Mouse (Mus musculus) heart, embryonic 16.5 days (tissue): ENCODE data around the gene 4931406C07Rik. TPM values are rescaled to one million over a fixed set of nuclear protein-coding genes. Genes with fewer than 3 reads are reported as not detected.

Experiments used
- ATAC-seq: fragments of 200-750 bp; cut with Nextera tagmentation; replicated peaks from 2 replicates; pipeline ENCODE4 v1.8.0; 2017; ENCODE audit warnings: moderate number of reproducible peaks; ENCODE audit not compliant: insufficient read depth, low FRiP score; ENCODE audit errors: extremely low read depth
- H3K27ac ChIP-seq: fragments of 300-500 bp; sonication (generic); 2 replicates; pipeline ENCODE4 v1.5.1; 2014; ENCODE audit warnings: mild to moderate bottlenecking, low read length, control low read depth, moderate library complexity
- H3K27me3 ChIP-seq: fragments of 300-500 bp; sonication (generic); 2 replicates; pipeline ENCODE4 v1.6.1; 2014; ENCODE audit warnings: low read length, mixed read lengths; ENCODE audit not compliant: control insufficient read depth, insufficient read depth
- H3K36me3 ChIP-seq: fragments of 300-500 bp; sonication (generic); 2 replicates; pipeline ENCODE4 v1.6.1; 2014; ENCODE audit not compliant: control insufficient read depth, insufficient read depth
- H3K4me1 ChIP-seq: fragments of 300-500 bp; sonication (generic); 2 replicates; pipeline ENCODE4 v1.6.1; 2014; ENCODE audit warnings: low read length, mixed read lengths; ENCODE audit not compliant: control insufficient read depth, insufficient read depth
- H3K4me2 ChIP-seq: fragments of 300-500 bp; sonication (generic); 2 replicates; pipeline ENCODE4 v1.6.1; 2014; ENCODE audit warnings: low read depth, mild to moderate bottlenecking, control low read depth, low read length
- H3K4me3 ChIP-seq: fragments of 300-500 bp; sonication (generic); 2 replicates; pipeline ENCODE4 v1.5.1; 2014; ENCODE audit warnings: mild to moderate bottlenecking, control low read depth, low read length
- H3K9ac ChIP-seq: fragments of 300-500 bp; sonication (generic); 2 replicates; pipeline ENCODE4 v1.6.1; 2014; ENCODE audit warnings: low read length, control low read depth
- H3K9me3 ChIP-seq: fragments of 300-500 bp; sonication (generic); replicated peaks from 2 replicates; pipeline ENCODE4 v1.6.1; 2016; ENCODE audit warnings: low read length; ENCODE audit not compliant: control insufficient read depth
- WGBS: fragments of 180-500 bp; shearing (Covaris S2); extraction: QIAGEN DNeasy Blood & Tissue Kit; methylation state at CpG from one replicate; pipeline ENCODE4 v1.1.7; 2014; 5-methylcytosine and 5-hydroxymethylcytosine counted together
- polyA plus RNA-seq: library from polyadenylated mRNA; unstranded; fragments of >200 nt; fragmentation: Nextera tagmentation; extraction: Ambion mirVana; gene quantifications from 2 replicates; pipeline ENCODE4 v1.2.1, GENCODE M21; 2015

Gene 4931406C07Rik
- polyA plus RNA-seq, 1 experiment from 2014 or later = 6.2 TPM

DNA sequence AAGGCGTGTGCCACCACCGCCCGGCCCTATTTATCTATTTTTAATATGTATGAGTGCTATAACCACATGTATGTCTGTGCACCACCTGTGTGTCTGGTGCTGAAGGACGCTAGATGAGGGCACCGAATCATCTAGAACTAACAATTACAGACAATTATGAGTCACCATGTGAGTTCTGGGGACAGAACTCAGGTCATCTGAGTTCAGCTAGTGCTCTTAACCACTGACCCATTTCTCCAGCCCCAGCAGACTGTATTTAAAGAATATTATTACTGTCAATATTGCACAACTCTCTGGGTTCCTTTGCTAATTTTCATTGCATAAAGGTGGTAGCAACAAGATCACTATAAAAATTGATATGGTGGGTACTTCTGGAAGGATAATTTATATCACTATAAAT, 6.2 kb downstream of the 4931406C07Rik start:
- no peaks in the 10 kb centered on the region for H3K27me3 ChIP-seq
- H3K4me1 ChIP-seq = peaks cover 5% of the 10 kb centered on the region; the same call in 1 of the 2 replicates
- H3K4me2 ChIP-seq = no peak overlapping the region
- H3K4me3 ChIP-seq = no peak overlapping the region
- 86% methylated on average over 5 of the region's 5 CpGs for WGBS
- no peaks in the 10 kb centered on the region for H3K36me3 ChIP-seq
- H3K9me3 ChIP-seq = no peaks in the 10 kb centered on the region
- no peak overlapping the region for H3K9ac ChIP-seq
- no peak overlapping the region for H3K27ac ChIP-seq
- no peak for ATAC-seq

DNA sequence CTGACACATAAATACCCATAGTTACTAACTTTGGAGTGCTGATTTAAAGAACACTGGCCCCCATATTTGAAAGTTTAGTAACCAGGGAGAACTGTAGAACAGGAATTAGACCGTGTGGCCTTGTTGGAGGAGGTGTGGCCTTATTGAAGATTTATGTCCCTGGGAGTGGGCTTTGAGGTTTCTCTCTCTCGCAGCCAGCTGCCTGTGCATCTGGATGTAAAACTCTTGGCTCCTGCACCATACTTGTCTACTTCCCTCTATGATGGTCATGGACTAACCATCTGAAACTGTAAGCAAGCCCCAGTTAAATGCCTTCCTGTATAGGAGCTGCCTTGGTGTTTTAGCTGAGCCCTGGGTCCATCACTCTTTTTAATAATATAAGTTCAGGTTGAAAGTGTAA, 7.8 kb downstream of the 4931406C07Rik start:
- Histone ChIP-seq H3K36me3 (no peaks in the 10 kb centered on the region), H3K4me1 (peaks cover 5% of the 10 kb centered on the region; the same call in 1 of the 2 replicates), H3K27ac (no peak overlapping the region), H3K4me2 (no peak overlapping the region), H3K9ac (no peak overlapping the region), H3K9me3 (no peaks in the 10 kb centered on the region), H3K4me3 (no peak overlapping the region), H3K27me3 (no peaks in the 10 kb centered on the region)
- no peak for ATAC-seq
- 60% methylated on average over 2 of the region's 2 CpGs for WGBS

DNA sequence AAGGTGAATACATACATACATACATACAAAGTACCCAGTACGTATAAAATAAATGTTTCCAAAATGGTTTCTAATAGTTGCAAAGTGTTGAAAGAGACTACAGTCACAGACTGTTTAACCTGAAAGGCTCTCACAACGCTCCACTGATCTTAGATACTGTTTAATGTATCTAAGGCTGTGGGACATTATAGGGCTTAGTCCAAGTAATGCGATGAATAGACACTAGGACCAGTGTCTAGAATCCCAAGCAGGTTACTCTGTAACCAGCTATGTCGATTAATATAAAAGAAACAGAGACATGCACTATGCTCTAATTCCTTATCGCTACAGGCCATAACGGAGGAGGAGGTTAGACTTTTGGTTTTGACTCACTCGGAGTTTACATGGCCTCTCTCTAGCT, 9.1 kb downstream of the 4931406C07Rik start:
- no peak overlapping the region for H3K4me3 ChIP-seq
- no peaks in the 10 kb centered on the region for H3K36me3 ChIP-seq
- H3K27me3 ChIP-seq = no peaks in the 10 kb centered on the region
- ATAC-seq = no peak
- no peak overlapping the region for H3K27ac ChIP-seq
- peaks cover 5% of the 10 kb centered on the region; the same call in 1 of the 2 replicates for H3K4me1 ChIP-seq
- no peak overlapping the region for H3K4me2 ChIP-seq
- H3K9me3 ChIP-seq = no peaks in the 10 kb centered on the region
- H3K9ac ChIP-seq = no peak overlapping the region
- 88% methylated on average over 7 of the region's 7 CpGs for WGBS

DNA sequence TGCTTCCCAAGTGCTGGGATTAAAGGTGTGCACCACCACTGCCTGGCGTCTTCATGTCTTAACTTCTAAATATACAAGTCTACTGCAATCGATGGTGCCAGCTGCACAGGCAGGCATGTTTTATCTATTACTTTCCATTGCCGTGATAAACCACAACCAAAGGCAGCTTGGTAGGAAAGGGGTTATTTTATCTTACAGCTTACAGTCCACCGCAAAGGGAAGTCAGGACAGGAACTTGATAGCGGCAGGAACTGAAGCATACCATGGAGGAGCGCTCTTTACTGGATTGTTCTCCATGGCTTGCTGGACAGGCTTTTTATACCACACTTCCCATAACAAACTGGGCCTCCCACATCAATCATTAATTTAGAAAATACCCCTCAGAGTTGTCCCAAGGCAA, 17.0 kb downstream of the 4931406C07Rik start:
- ATAC-seq = no peak; the same call in 1 of the 2 replicates
- WGBS = 47% methylated on average over 6 of the region's 6 CpGs
- H3K4me2 ChIP-seq = no peak overlapping the region
- no peak overlapping the region for H3K9ac ChIP-seq
- no peak overlapping the region for H3K4me3 ChIP-seq
- no peaks in the 10 kb centered on the region for H3K27me3 ChIP-seq
- H3K27ac ChIP-seq = no peak overlapping the region
- H3K36me3 ChIP-seq = no peaks in the 10 kb centered on the region
- no peaks in the 10 kb centered on the region for H3K4me1 ChIP-seq
- H3K9me3 ChIP-seq = no peaks in the 10 kb centered on the region

DNA sequence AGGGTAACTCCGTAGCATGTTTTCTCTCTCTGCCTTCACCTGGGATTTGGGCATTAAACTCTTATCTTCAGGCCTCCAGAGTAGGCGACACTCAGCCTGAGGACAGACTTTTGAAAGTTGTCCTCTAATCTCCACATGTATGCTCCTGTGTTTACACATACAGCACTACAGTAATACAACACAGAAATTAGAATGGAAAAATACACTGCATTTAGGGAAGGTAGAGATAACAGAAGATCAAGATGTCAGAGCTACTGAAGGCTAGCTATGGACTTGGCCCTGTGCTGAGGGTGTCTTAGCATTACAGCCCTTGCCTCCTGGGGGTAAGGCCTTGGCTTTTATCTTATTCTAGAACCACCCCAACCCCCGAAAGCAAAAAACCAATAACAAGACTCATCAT, 17.8 kb downstream of the 4931406C07Rik start:
- Histone ChIP-seq H3K27me3 (no peaks in the 10 kb centered on the region), H3K4me1 (no peaks in the 10 kb centered on the region), H3K9me3 (no peaks in the 10 kb centered on the region), H3K36me3 (no peaks in the 10 kb centered on the region), H3K4me3 (no peak overlapping the region), H3K27ac (no peak overlapping the region), H3K4me2 (no peak overlapping the region), H3K9ac (no peak overlapping the region)
- WGBS = 77% methylated on average over 3 of the region's 3 CpGs
- ATAC-seq = no peak

DNA sequence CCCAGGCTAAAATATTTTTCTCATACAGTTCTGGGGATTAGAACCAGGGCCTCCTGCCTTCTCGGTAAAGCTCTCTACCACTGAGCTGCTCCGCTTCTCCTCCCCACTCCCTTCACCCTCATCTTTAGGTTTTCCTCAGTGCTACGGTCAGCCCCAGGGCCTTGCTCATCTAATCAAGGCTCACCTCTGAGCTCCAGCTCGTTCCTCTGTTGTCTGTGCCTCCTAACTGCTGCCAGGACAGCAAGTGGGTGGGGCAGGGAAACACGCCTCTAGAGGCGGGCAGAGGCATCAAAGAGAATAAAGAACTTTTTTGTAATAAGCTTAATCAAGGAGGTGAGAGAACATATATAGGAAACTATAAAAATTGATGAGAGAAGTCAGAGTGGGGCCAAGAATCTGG, 18.4 kb downstream of the 4931406C07Rik start:
- WGBS = 63% methylated on average over 6 of the region's 6 CpGs
- Histone ChIP-seq H3K9ac (no peak overlapping the region), H3K4me3 (no peak overlapping the region), H3K36me3 (no peaks in the 10 kb centered on the region), H3K4me2 (no peak overlapping the region), H3K27me3 (no peaks in the 10 kb centered on the region), H3K27ac (no peak overlapping the region), H3K4me1 (no peaks in the 10 kb centered on the region), H3K9me3 (no peaks in the 10 kb centered on the region)
- no peak for ATAC-seq

DNA sequence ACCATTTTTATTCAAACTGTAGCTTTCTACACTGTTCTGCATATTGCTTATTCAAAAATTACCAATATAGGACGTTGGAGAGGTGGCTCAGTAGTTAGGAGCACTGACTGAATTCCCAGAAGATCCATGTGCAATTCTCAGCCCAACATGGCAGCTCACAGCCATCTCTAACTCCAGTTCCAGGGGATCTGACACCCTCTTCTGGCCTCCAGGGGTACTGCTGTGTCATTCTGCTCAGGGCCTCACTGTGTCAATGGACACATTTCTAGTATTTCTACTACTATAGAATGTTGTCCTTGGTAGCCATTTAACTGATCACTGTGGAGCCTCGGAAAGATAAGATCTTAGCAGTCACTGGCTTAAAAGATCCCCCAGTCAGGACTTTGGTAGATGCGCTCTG, 20.8 kb downstream of the 4931406C07Rik start:
- H3K4me1 ChIP-seq = peaks cover 4% of the 10 kb centered on the region

DNA sequence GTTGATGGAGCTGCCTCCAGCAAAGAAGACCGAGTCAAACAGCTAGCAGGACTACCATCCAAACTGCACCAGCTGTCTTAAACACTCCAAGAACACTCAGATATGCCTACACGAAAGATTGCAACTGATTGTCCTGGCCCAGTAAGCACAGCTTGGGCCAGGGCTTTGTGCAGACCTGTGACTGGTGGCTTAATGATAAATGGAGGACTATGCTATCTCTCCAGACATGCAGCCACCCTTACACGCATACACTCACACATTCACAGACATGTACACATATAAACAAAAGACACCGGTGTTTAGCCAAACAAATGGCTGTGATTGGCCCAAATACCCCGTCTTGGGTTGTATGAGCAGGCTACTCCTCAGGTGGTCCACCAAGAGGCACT, 25.8 kb downstream of the 4931406C07Rik start:
- Histone ChIP-seq H3K4me3 (peak overlapping the region; percentile 100), H3K9ac (peak overlapping the region; percentile 99), H3K4me1 (peaks cover 14% of the 10 kb centered on the region), H3K9me3 (no peaks in the 10 kb centered on the region), H3K36me3 (peaks cover 4% of the 10 kb centered on the region), H3K27me3 (no peaks in the 10 kb centered on the region), H3K4me2 (peak overlapping the region; percentile 63), H3K27ac (no peak overlapping the region)
- WGBS = 48% methylated on average over 5 of the region's 5 CpGs
- no peak for ATAC-seq

More for the DNA sequence above, 20.8 kb downstream of the 4931406C07Rik start:
- H3K27ac ChIP-seq = no peak overlapping the region
- no peak overlapping the region for H3K9ac ChIP-seq
- no peak overlapping the region for H3K4me3 ChIP-seq
- ATAC-seq = no peak
- 73% methylated on average over 3 of the region's 3 CpGs for WGBS
- H3K36me3 ChIP-seq = no peaks in the 10 kb centered on the region
- H3K27me3 ChIP-seq = no peaks in the 10 kb centered on the region
- no peak overlapping the region for H3K4me2 ChIP-seq
- no peaks in the 10 kb centered on the region for H3K9me3 ChIP-seq

DNA sequence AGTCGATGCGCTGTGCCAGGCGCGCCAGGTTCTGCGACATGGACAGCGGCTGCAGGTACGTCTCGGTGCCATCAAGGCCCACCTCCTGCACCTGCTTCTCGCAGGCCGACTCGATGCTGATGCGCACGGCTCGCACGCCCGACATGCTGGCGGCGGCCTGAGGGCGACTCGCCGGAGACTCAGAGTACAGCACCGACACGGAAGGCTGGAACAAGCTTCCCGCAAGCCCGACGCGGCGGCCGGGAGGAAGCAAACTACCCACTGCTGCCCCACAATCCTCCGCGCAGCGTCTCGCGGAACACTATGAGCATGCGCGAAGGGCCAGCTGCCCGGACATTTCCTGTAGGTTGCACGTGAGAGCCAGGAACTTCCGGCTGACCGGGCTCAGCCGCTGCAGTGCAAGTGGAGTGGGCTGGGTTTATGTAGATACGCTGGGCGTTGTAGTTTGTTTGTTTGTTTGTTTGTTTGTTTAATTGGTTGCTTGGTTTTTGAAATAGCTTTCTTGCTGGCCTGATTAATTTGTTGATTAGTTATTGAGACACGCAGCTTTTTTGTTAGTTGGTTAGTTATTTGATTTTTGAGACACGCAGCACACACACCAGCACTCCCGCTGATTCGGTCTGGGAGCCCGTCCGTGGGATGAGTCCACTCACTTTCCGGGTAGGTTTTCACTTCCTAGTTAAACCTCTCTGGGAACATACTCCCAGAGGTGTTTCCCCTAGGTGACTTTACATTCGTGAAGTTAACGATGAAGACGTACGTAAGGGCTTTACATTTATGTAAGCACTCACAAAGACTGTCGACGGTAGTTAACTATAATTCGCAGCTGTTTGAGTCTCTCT, 26.4 kb downstream of the 4931406C07Rik start, which contains the start of gene Med17:
Gene Med17 (minus strand): TSS at position 283 of the 842 bp plus-strand sequence.
- peak within 1 kb of the TSS; percentile 100 for H3K4me3 ChIP-seq
- peak within 1 kb of the TSS; percentile 99 for H3K9ac ChIP-seq
- peaks cover 14% of the 10 kb centered on the region for H3K4me1 ChIP-seq
- peak; percentile 99 for ATAC-seq
- peak within 1 kb of the TSS; percentile 84 for H3K4me2 ChIP-seq
- H3K36me3 ChIP-seq = peaks cover 11% of the 10 kb centered on the region
- no peaks in the 10 kb centered on the region for H3K27me3 ChIP-seq
- H3K27ac ChIP-seq = peak within 1 kb of the TSS; percentile 93
- 1% methylated on average over 57 of the region's 57 CpGs for WGBS
- H3K9me3 ChIP-seq = no peaks in the 10 kb centered on the region
